9 mouse cellular contexts compared by ENCODE assay signal in genomic region chr11:76509751-76510723, GRCm38 (mm10).
DNase-seq lines count a peak whose midpoint lies in the region; ATAC-seq and TF ChIP-seq lines count a peak whose summit lies in the region.
"Had no signal": no experiment of that assay in that cellular context is flagged by ENCODE, and none has a peak within 500 bp of the region (broad histone marks: within the 10 kb centered on the region; RNA-seq: fewer than 3 reads in every experiment).

No protein-coding gene starts in this region.

- no peak for TF ChIP-seq CTCF in gastrocnemius, adult 2 months (IDR thresholded peaks at IDR 0.05)

- H3K4me3 ChIP-seq in gastrocnemius, adult 2 months: no peak overlapping the region
- H3K4me3 ChIP-seq in limb, embryonic 12.5 days (replicated peaks): no peak overlapping the region

- ATAC-seq in common myeloid progenitor, adult 5-6 weeks (replicated peaks; ENCODE audit: low read depth, poor library complexity, severe bottlenecking): 0 out of 2 replicates have a peak, but pooled peaks have one; percentile 27
- ATAC-seq in limb, embryonic 12.5 days (ENCODE audit: insufficient number of reproducible peaks, insufficient read depth, low FRiP score, low TSS enrichment, low read depth): no peak

- H3K4me1 ChIP-seq in limb, embryonic 12.5 days (replicated peaks): peaks cover 53% of the 10 kb centered on the region

- no peak overlapping the region for H3K4me2 ChIP-seq in limb, embryonic 12.5 days

- peaks cover 5% of the 10 kb centered on the region for H3K36me3 ChIP-seq in limb, embryonic 12.5 days

- 76% methylated on average over 13 of the region's 13 CpGs for WGBS in limb, embryonic 12.5 days

- peak; percentile 77 for DNase-seq in gastrocnemius, adult 2 months
- DNase-seq in gastrocnemius, postnatal 4 days (ENCODE audit: low spot score in 2 of 2): no peak
- DNase-seq in adrenal gland, adult 8-10 months: peak; percentile 50
- no peak for DNase-seq in testis, postnatal 10 days (ENCODE audit: low spot score)
- no peak for DNase-seq in layer of hippocampus, adult 9-10 months (ENCODE audit: low spot score)
- DNase-seq in frontal cortex, postnatal 25 days (ENCODE audit: low spot score in 2 of 2): no peak
- DNase-seq: thymus, postnatal 4 days had no signal

- no peak overlapping the region for H3K27ac ChIP-seq in gastrocnemius, adult 2 months
- H3K27ac ChIP-seq in limb, embryonic 12.5 days: peak overlapping the region; percentile 45; the same call in 1 of the 2 replicates

- H3K9me3 ChIP-seq in limb, embryonic 12.5 days: no peaks in the 10 kb centered on the region

- no peak overlapping the region for H3K9ac ChIP-seq in limb, embryonic 12.5 days (replicated peaks)

- intact Hi-C loops in gastrocnemius, adult 2 months (cut with DNase I): no loop called here

- H3K27me3 ChIP-seq in limb, embryonic 12.5 days: no peaks in the 10 kb centered on the region

Comparison
In these comparisons a context has a peak if more than half of its experiments do, and no peak if none do; other contexts are left out.
1. DNase-seq: peak in gastrocnemius, adult 2 months (single experiment) and adrenal gland, adult 8-10 months (single experiment); none in gastrocnemius, postnatal 4 days (0 of 2), testis, postnatal 10 days (single experiment), layer of hippocampus, adult 9-10 months (single experiment) and frontal cortex, postnatal 25 days (0 of 2).